Mouse (Mus musculus) MEL (cell line): Measurements from ENCODE around the gene Gm16181. TPM values are rescaled to one million over a fixed set of nuclear protein-coding genes. Genes with fewer than 3 reads are reported as not detected.
A peak's percentile ranks its signal among the peaks of the same experiment; 100 is the strongest.

ENCODE experiments used
- DNase-seq: peaks from one replicate; pipeline ENCODE4 v3.0.0; 2011; ENCODE audit warnings: low read depth, low spot score
- H3K27ac ChIP-seq: 2 replicates; pipeline ENCODE4 v1.5.1; 2012; ENCODE audit warnings: low read depth, mild to moderate bottlenecking, control low read depth, low read length, moderate library complexity; ENCODE audit not compliant: control insufficient read depth
- H3K27me3 ChIP-seq, 2 experiments: fragments of 150-350 bp in 1 of 2; sonication (generic) in 1 of 2; 2 replicates each; pipeline ENCODE4 v1.6.1; 2012; ENCODE audit warnings: low read length in 2 of 2, mild to moderate bottlenecking in 2 of 2, improper control_type of control experiment in 1 of 2, moderate library complexity in 1 of 2; ENCODE audit not compliant: insufficient read depth in 2 of 2, control insufficient read depth in 1 of 2
- H3K36me3 ChIP-seq, 2 experiments: 2 replicates each; pipeline ENCODE4 v1.6.1; 2012 to 2014; ENCODE audit warnings: low read length in 2 of 2, improper control_type of control experiment in 1 of 2, inconsistent platforms in 1 of 2, mild to moderate bottlenecking in 1 of 2; ENCODE audit not compliant: insufficient read depth in 2 of 2, control insufficient read depth in 1 of 2
- H3K4me1 ChIP-seq, 2 experiments: fragments of 150-350 bp in 1 of 2; sonication (generic) in 1 of 2; 2 replicates each; pipeline ENCODE4 v1.6.1; 2012; ENCODE audit warnings: low read length in 2 of 2, improper control_type of control experiment in 1 of 2, mild to moderate bottlenecking in 1 of 2; ENCODE audit not compliant: insufficient read depth in 2 of 2, control insufficient read depth in 1 of 2
- H3K4me3 ChIP-seq, 2 experiments: fragments of 150-350 bp in 1 of 2; sonication (generic) in 1 of 2; 2 replicates each; pipeline ENCODE4 v1.5.1; 2012; ENCODE audit warnings: low read depth in 2 of 2, low read length in 2 of 2, mild to moderate bottlenecking in 2 of 2, moderate library complexity in 2 of 2, control low read depth in 1 of 2, improper control_type of control experiment in 1 of 2; ENCODE audit not compliant: control insufficient read depth in 1 of 2, insufficient read depth in 1 of 2
- H3K79me2 ChIP-seq: 2 replicates; pipeline ENCODE4 v1.6.1; 2012; ENCODE audit warnings: mild to moderate bottlenecking, low read length, moderate library complexity; ENCODE audit not compliant: control insufficient read depth, poor library complexity, insufficient read depth
- H3K9ac ChIP-seq: 2 replicates; pipeline ENCODE4 v1.6.1; 2012; ENCODE audit warnings: low read depth, mild to moderate bottlenecking, control low read depth, low read length, moderate library complexity; ENCODE audit not compliant: control insufficient read depth, poor library complexity, severe bottlenecking
- H3K9me3 ChIP-seq: fragments of 150-350 bp; sonication (generic); replicated peaks from 2 replicates; pipeline ENCODE4 v1.6.1; 2012; ENCODE audit warnings: mild to moderate bottlenecking, low read length, improper control_type of control experiment, moderate library complexity; ENCODE audit not compliant: insufficient read depth
- BHLHE40 ChIP-seq: IDR thresholded peaks from 2 replicates; pipeline ENCODE4 v1.6.1; 2012; ENCODE audit warnings: low read depth, mild to moderate bottlenecking, inconsistent platforms, low read length, improper control_type of control experiment, borderline replicate concordance
- CHD1 ChIP-seq: IDR thresholded peaks from 2 replicates; pipeline ENCODE4 v1.6.1; 2012; ENCODE audit warnings: low read depth, mild to moderate bottlenecking, inconsistent platforms, low read length, improper control_type of control experiment
- ELF1 ChIP-seq: IDR thresholded peaks from 2 replicates; pipeline ENCODE4 v1.6.1; 2014; ENCODE audit warnings: low read depth, mild to moderate bottlenecking, inconsistent platforms, low read length, improper control_type of control experiment, moderate library complexity
- EP300 ChIP-seq, 2 experiments: IDR thresholded peaks; 2 replicates each; pipeline ENCODE4 v1.6.1; 2011; ENCODE audit warnings: improper control_type of control experiment in 2 of 2, low read length in 2 of 2, low read depth in 1 of 2, mild to moderate bottlenecking in 1 of 2
- GABPA ChIP-seq: IDR thresholded peaks from 2 replicates; pipeline ENCODE4 v1.6.1; 2012; ENCODE audit warnings: low read depth, mild to moderate bottlenecking, inconsistent platforms, low read length, improper control_type of control experiment, moderate library complexity
- GATA1 ChIP-seq: IDR thresholded peaks from 2 replicates; pipeline ENCODE4 v1.6.1; 2011; ENCODE audit warnings: low read depth, low read length, improper control_type of control experiment
- JUND ChIP-seq: IDR thresholded peaks from 2 replicates; pipeline ENCODE4 v1.6.1; 2011; ENCODE audit warnings: low read depth, mild to moderate bottlenecking, improper control_type of control experiment, low read length
- MAFK ChIP-seq: IDR thresholded peaks from 2 replicates; pipeline ENCODE4 v1.6.1; 2011; ENCODE audit warnings: low read depth, mild to moderate bottlenecking, low read length, improper control_type of control experiment, borderline replicate concordance
- MAX ChIP-seq: IDR thresholded peaks from 2 replicates; pipeline ENCODE4 v1.6.1; 2011; ENCODE audit warnings: low read length, improper control_type of control experiment
- MXI1 ChIP-seq: IDR thresholded peaks from 2 replicates; pipeline ENCODE4 v1.6.1; 2011; ENCODE audit warnings: mild to moderate bottlenecking, low read depth, low read length, improper control_type of control experiment
- MYB ChIP-seq: IDR thresholded peaks from 2 replicates; pipeline ENCODE4 v1.6.1; 2011; ENCODE audit warnings: mild to moderate bottlenecking, low read depth, low read length, improper control_type of control experiment
- NELFE ChIP-seq: IDR thresholded peaks from 2 replicates; pipeline ENCODE4 v1.6.1; 2011; ENCODE audit warnings: low read depth, low read length, improper control_type of control experiment
- POLR2AphosphoS2 ChIP-seq: IDR thresholded peaks from 2 replicates; pipeline ENCODE4 v1.6.1; 2011; ENCODE audit warnings: low read length, improper control_type of control experiment
- RAD21 ChIP-seq: IDR thresholded peaks from 2 replicates; pipeline ENCODE4 v1.6.1; 2011; ENCODE audit warnings: mild to moderate bottlenecking, low read depth, low read length, improper control_type of control experiment
- SIN3A ChIP-seq: IDR thresholded peaks from 2 replicates; pipeline ENCODE4 v1.6.1; 2012; ENCODE audit warnings: low read length, improper control_type of control experiment, inconsistent platforms
- TAL1 ChIP-seq: IDR thresholded peaks from 2 replicates; pipeline ENCODE4 v1.6.1; 2012; ENCODE audit warnings: mild to moderate bottlenecking, inconsistent platforms, low read length, moderate library complexity, mixed read lengths
- TBP ChIP-seq: IDR thresholded peaks from 2 replicates; pipeline ENCODE4 v1.8.0; 2011; ENCODE audit warnings: low read depth, low read length, improper control_type of control experiment
- USF1 ChIP-seq: IDR thresholded peaks from 2 replicates; pipeline ENCODE4 v1.6.1; 2014; ENCODE audit warnings: low read depth, mild to moderate bottlenecking, inconsistent platforms, low read length, improper control_type of control experiment, moderate library complexity
- USF2 ChIP-seq, 2 experiments: IDR thresholded peaks; 2 replicates each; pipeline ENCODE4 v1.6.1; 2011 to 2012; ENCODE audit warnings: improper control_type of control experiment in 2 of 2, low read length in 2 of 2, borderline replicate concordance in 1 of 2, inconsistent platforms in 1 of 2, low read depth in 1 of 2, mild to moderate bottlenecking in 1 of 2; ENCODE audit not compliant: insufficient read depth in 1 of 2
- ZC3H11A ChIP-seq: IDR thresholded peaks from 2 replicates; pipeline ENCODE4 v1.6.1; 2012; ENCODE audit warnings: low read depth, mild to moderate bottlenecking, inconsistent platforms, low read length, improper control_type of control experiment
- ZKSCAN1 ChIP-seq: IDR thresholded peaks from 2 replicates; pipeline ENCODE4 v1.6.1; 2012; ENCODE audit warnings: low read depth, mild to moderate bottlenecking, inconsistent platforms, low read length, improper control_type of control experiment, moderate library complexity
- ZMIZ1 ChIP-seq: IDR thresholded peaks from 2 replicates; pipeline ENCODE4 v1.6.1; 2012; ENCODE audit warnings: low read depth, mild to moderate bottlenecking, inconsistent platforms, low read length, improper control_type of control experiment, moderate library complexity
- polyA plus RNA-seq, 2 experiments: library from polyadenylated mRNA; stranded (reverse) in 1 of 2; unstranded in 1 of 2; fragments of >175 nt in 1 of 2; fragments of >200 nt in 1 of 2; gene quantifications; 2 replicates each; pipeline versions ENCODE4 v1.2.1 to v1.2.4; 2012; ENCODE audit warnings: low replicate concordance in 2 of 2, low read depth in 1 of 2; ENCODE audit not compliant: insufficient read length in 2 of 2, insufficient read depth in 1 of 2, missing spikeins in 1 of 2
- total RNA-seq: library from RNA; depleted of rRNA; stranded (reverse); fragments of 300-350 nt; gene quantifications from 2 replicates; pipeline ENCODE4 v1.2.3, GENCODE M21; 2012

Gm16181 gene
- total and polyA plus RNA-seq, 3 experiments = 0.58 TPM; not detected in 2

DNA sequence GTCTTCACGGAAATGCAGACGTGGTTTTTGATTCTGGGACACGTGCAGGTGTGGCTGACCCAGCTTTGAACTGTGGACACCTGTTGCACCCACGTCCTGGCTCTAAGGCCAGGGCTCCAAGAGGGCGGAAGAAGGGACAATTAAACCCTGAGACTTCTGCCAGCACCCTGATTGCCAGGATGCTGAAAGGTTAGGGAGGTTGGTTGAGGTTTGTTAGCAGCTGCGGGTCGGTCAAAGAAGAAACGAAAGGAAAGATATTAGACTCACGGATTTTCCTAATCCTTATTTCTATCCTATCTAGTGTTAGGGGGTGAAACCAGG, 24.4 kb upstream of the Gm16181 start:
- H3K79me2 ChIP-seq = peaks cover 5% of the 10 kb centered on the region; the same call in 1 of the 2 replicates
- H3K4me1 ChIP-seq = peaks cover 13 to 26% of the 10 kb centered on the region in 2 experiments
- peaks cover 0 to 17% of the 10 kb centered on the region in 2 experiments; a peak in 2 of 4 replicates for H3K36me3 ChIP-seq
- no peak for TF ChIP-seq CHD1
- TF ChIP-seq NELFE = no peak
- no peak for TF ChIP-seq TAL1
- TF ChIP-seq MAX = peak; percentile 22; the same call in 1 of the 2 replicates
- TF ChIP-seq MXI1 = peak; percentile 29; the same call in 1 of the 2 replicates
- no peak for TF ChIP-seq SIN3A
- no peak for TF ChIP-seq ZC3H11A
- no peak for TF ChIP-seq MYB
- TF ChIP-seq JUND = no peak
- no peak for TF ChIP-seq RAD21
- no peak for TF ChIP-seq GATA1
- TF ChIP-seq MAFK = no peak
- TF ChIP-seq, all 39 proteins: peak for 2
- DNase-seq = peak; percentile 48
- Histone ChIP-seq H3K27ac (peak overlapping the region; percentile 5; the same call in 1 of the 2 replicates), H3K27me3 (no peaks in the 10 kb centered on the region), H3K9ac (peak overlapping the region; percentile 71), H3K9me3 (no peaks in the 10 kb centered on the region), H3K4me3 (peak overlapping the region; percentile 71 to 74)

GRCm38 (mm10) chr17:35197126-35197525, 23.5 kb upstream of the Gm16181 start:
- Histone ChIP-seq H3K4me1 (peaks cover 10 to 29% of the 10 kb centered on the region in 2 experiments), H3K4me3 (peak overlapping the region; percentile 71 to 74; a peak in 3 of 4 replicates), H3K36me3 (peaks cover 0 to 14% of the 10 kb centered on the region in 2 experiments; a peak in 2 of 4 replicates), H3K9ac (0 out of 2 replicates have a peak overlapping the region, but pooled peaks have one; percentile 9), H3K79me2 (peaks cover 5% of the 10 kb centered on the region; the same call in 1 of the 2 replicates), H3K9me3 (no peaks in the 10 kb centered on the region), H3K27me3 (no peaks in the 10 kb centered on the region), H3K27ac (no peak overlapping the region)
- peak; percentile 31 for DNase-seq
- TF ChIP-seq USF1 (no peak; the same call in 1 of the 2 replicates), BHLHE40 (no peak), EP300 (IDR thresholded peaks at IDR 0.05; ENCODE audit: low read depth in 1 of 2, low read length in 2 of 2) (no peak), GABPA (no peak), POLR2AphosphoS2 (no peak), RAD21 (no peak), ELF1 (no peak), ZMIZ1 (no peak), CHD1 (no peak), USF2 (IDR thresholded peaks at IDR 0.05; ENCODE audit: borderline replicate concordance in 1 of 2, insufficient read depth in 1 of 2, low read depth in 1 of 2, low read length in 2 of 2) (no peak), TAL1 (no peak), NELFE (no peak), MAFK (no peak), ZC3H11A (no peak), TBP (no peak), ZKSCAN1 (no peak), MYB (no peak), SIN3A (no peak), MXI1 (no peak)
